Mouse (Mus musculus): ENCODE measurements around the gene Nhlrc2. TPM values are rescaled to one million over a fixed set of nuclear protein-coding genes. Genes with fewer than 3 reads are reported as not detected.

The Nhlrc2 gene
- polyA plus RNA-seq, 1 experiment from 2014 or later, result 18.1 TPM

GRCm38 (mm10) chr19:56637684-56638049, 89.6 kb downstream of the Nhlrc2 start:
- peaks cover 7% of the 10 kb centered on the region; the same call in 1 of the 2 replicates for H3K9me3 ChIP-seq
- peaks cover 6% of the 10 kb centered on the region; the same call in 1 of the 2 replicates for H3K4me1 ChIP-seq
- 73% methylated on average over 9 of the region's 9 CpGs for WGBS
- ATAC-seq (ENCODE audit: low FRiP score), result no peak
- H3K4me3 ChIP-seq (replicated peaks), result no peak overlapping the region
- no peaks in the 10 kb centered on the region for H3K27me3 ChIP-seq
- H3K4me2 ChIP-seq, result no peak overlapping the region
- H3K27ac ChIP-seq, result no peak overlapping the region
- no peak overlapping the region for H3K9ac ChIP-seq
- no peaks in the 10 kb centered on the region for H3K36me3 ChIP-seq (replicated peaks)

GRCm38 (mm10) chr19:56647451-56648120, 99.5 kb downstream of the Nhlrc2 start:
- Histone ChIP-seq H3K9ac (no peak overlapping the region), H3K9me3 (peaks cover 5% of the 10 kb centered on the region; the same call in 1 of the 2 replicates), H3K4me2 (no peak overlapping the region), H3K4me3 (replicated peaks) (no peak overlapping the region), H3K36me3 (replicated peaks) (no peaks in the 10 kb centered on the region), H3K27me3 (no peaks in the 10 kb centered on the region), H3K27ac (no peak overlapping the region), H3K4me1 (peaks cover 11% of the 10 kb centered on the region)
- ATAC-seq (ENCODE audit: low FRiP score), result no peak
- WGBS, result 90% methylated on average over 7 of the region's 7 CpGs

- Histone ChIP-seq H3K27me3 (peaks cover 7% of the 10 kb centered on the region; the same call in 1 of the 2 replicates), H3K9ac (no peak overlapping the region), H3K27ac (no peak overlapping the region), H3K4me1 (peaks cover 21% of the 10 kb centered on the region), H3K36me3 (replicated peaks) (no peaks in the 10 kb centered on the region), H3K4me2 (no peak overlapping the region), H3K9me3 (peaks cover 5% of the 10 kb centered on the region; the same call in 1 of the 2 replicates), H3K4me3 (replicated peaks) (no peak overlapping the region)
- no peak for ATAC-seq (ENCODE audit: low FRiP score)
- 85% methylated on average over 4 of the region's 4 CpGs for WGBS
Observed at GRCm38 (mm10) chr19:56651262-56651661, 103.2 kb downstream of the Nhlrc2 start.

GRCm38 (mm10) chr19:56652034-56652962, 104.2 kb downstream of the Nhlrc2 start:
- no peak overlapping the region for H3K27ac ChIP-seq
- peak; percentile 83 for ATAC-seq (ENCODE audit: low FRiP score)
- H3K27me3 ChIP-seq, result peaks cover 7% of the 10 kb centered on the region; the same call in 1 of the 2 replicates
- no peak overlapping the region for H3K9ac ChIP-seq
- peaks cover 21% of the 10 kb centered on the region for H3K4me1 ChIP-seq
- no peaks in the 10 kb centered on the region for H3K36me3 ChIP-seq (replicated peaks)
- peak overlapping the region; percentile 41 for H3K4me2 ChIP-seq
- no peak overlapping the region for H3K4me3 ChIP-seq (replicated peaks)
- 10% methylated on average over 19 of the region's 19 CpGs for WGBS
- no peaks in the 10 kb centered on the region for H3K9me3 ChIP-seq

Other genes with a start within 250 kb of the Nhlrc2 start
- 0.21 and 0.29 TPM in 2 replicates for gene Nrap, start 158.2 kb upstream of the Nhlrc2 start, polyA plus RNA-seq (2016; fragmentation: Nextera tagmentation; extraction: Ambion mirVana)
- 18.5 and 18.9 TPM in 2 replicates for gene Casp7, start 151.1 kb upstream of the Nhlrc2 start, polyA plus RNA-seq (2016; fragmentation: Nextera tagmentation; extraction: Ambion mirVana)
- gene Plekhs1, start 86.6 kb upstream of the Nhlrc2 start, polyA plus RNA-seq (2016; fragmentation: Nextera tagmentation; extraction: Ambion mirVana), result 0.22 and 0.29 TPM in 2 replicates
- gene Dclre1a, start within 50 bp of the Nhlrc2 start, polyA plus RNA-seq (2016; fragmentation: Nextera tagmentation; extraction: Ambion mirVana), result 16.3 and 17.8 TPM in 2 replicates
- gene Adrb1, start 173.9 kb downstream of the Nhlrc2 start, polyA plus RNA-seq (2016; fragmentation: Nextera tagmentation; extraction: Ambion mirVana), result 0.52 and 0.85 TPM in 2 replicates